Mouse (Mus musculus) C2C12 (cell line): ENCODE results near the gene Cobll1. TPM values are rescaled to one million over a fixed set of nuclear protein-coding genes. Genes with fewer than 3 reads are reported as not detected.

Source experiments
- H3K27me3 ChIP-seq: one replicate; pipeline ENCODE4 v1.6.1; 2011; ENCODE audit not compliant: control insufficient read depth, insufficient read depth, insufficient read length
- H3K36me3 ChIP-seq: one replicate; pipeline ENCODE4 v1.6.1; 2011; ENCODE audit not compliant: control insufficient read depth, insufficient read depth
- H3K4me3 ChIP-seq: one replicate; pipeline ENCODE4 v1.5.1; 2011; ENCODE audit warnings: mild to moderate bottlenecking, control low read depth; ENCODE audit not compliant: poor library complexity, insufficient read depth, severe bottlenecking
- H3K79me2 ChIP-seq: one replicate; pipeline ENCODE4 v1.6.1; 2011; ENCODE audit not compliant: control insufficient read depth, insufficient read depth
- H3K79me3 ChIP-seq: one replicate; pipeline ENCODE4 v1.6.1; 2011; ENCODE audit warnings: low read depth, control low read depth
- H3ac ChIP-seq: one replicate; pipeline ENCODE3; 2011; ENCODE audit warnings: low read depth; ENCODE audit not compliant: control insufficient read depth, insufficient read length
- CEBPB ChIP-seq: IDR thresholded peaks from one replicate; pipeline ENCODE4 v1.6.1; 2011; ENCODE audit warnings: low read depth, mild to moderate bottlenecking, control low read depth, moderate library complexity
- CTCF ChIP-seq: IDR thresholded peaks from one replicate; pipeline ENCODE4 v1.5.1; 2011; ENCODE audit not compliant: control insufficient read depth, insufficient read depth, insufficient read length
- FOSL1 ChIP-seq: IDR thresholded peaks from one replicate; pipeline ENCODE4 v1.8.0; 2011; ENCODE audit warnings: mild to moderate bottlenecking, low read length; ENCODE audit not compliant: poor library complexity, insufficient read depth, severe bottlenecking
- MAX ChIP-seq: IDR thresholded peaks from one replicate; pipeline ENCODE4 v1.6.1; 2011; ENCODE audit warnings: mild to moderate bottlenecking, control low read depth
- MYOD1 ChIP-seq: IDR thresholded peaks from one replicate; pipeline ENCODE4 v1.6.1; 2011; ENCODE audit warnings: low read depth; ENCODE audit not compliant: control insufficient read depth, insufficient read length
- MYOG ChIP-seq: IDR thresholded peaks from one replicate; pipeline ENCODE4 v1.6.1; 2011; ENCODE audit not compliant: control insufficient read depth, insufficient read length; ENCODE audit errors: extremely low read depth
- USF1 ChIP-seq: IDR thresholded peaks from one replicate; pipeline ENCODE4 v1.6.1; 2011; ENCODE audit warnings: low read depth, mild to moderate bottlenecking, control low read depth, moderate library complexity
- polyA plus RNA-seq: library from polyadenylated mRNA; unstranded; fragments of >200 nt; fragmentation: generic; extraction: Trizol; gene quantifications from one replicate; pipeline ENCODE4 v1.2.1, GENCODE M21; 2012; ENCODE audit warnings: missing spikeins

The Cobll1 gene
- polyA plus RNA-seq, 1 experiment: 16.3 TPM

GRCm38 (mm10) chr2:65175645-65176044 lies 63.6 kb downstream of the Cobll1 start:
- TF ChIP-seq MAX (no peak), CTCF (no peak), MYOG (no peak), MYOD1 (no peak), FOSL1 (no peak), USF1 (no peak), CEBPB (no peak)
- Histone ChIP-seq H3K79me3 (peaks cover 59% of the 10 kb centered on the region), H3K36me3 (peaks cover 14% of the 10 kb centered on the region), H3K4me3 (no peak overlapping the region), H3K27me3 (no peaks in the 10 kb centered on the region), H3K79me2 (peaks cover 95% of the 10 kb centered on the region), H3ac (no peak overlapping the region)

- peaks cover 6% of the 10 kb centered on the region for H3K36me3 ChIP-seq
- H3K4me3 ChIP-seq: no peak overlapping the region
- no peaks in the 10 kb centered on the region for H3K27me3 ChIP-seq
- no peak for TF ChIP-seq CEBPB
- TF ChIP-seq MAX: no peak
- no peak for TF ChIP-seq MYOD1
- TF ChIP-seq MYOG: no peak
- TF ChIP-seq USF1: no peak
- TF ChIP-seq FOSL1: no peak
- no peak for TF ChIP-seq CTCF
- H3K79me3 ChIP-seq: peaks cover 68% of the 10 kb centered on the region
- H3K79me2 ChIP-seq: peaks cover 96% of the 10 kb centered on the region
- H3ac ChIP-seq: no peak overlapping the region
Observed at GRCm38 (mm10) chr2:65172071-65172470, 67.1 kb downstream of the Cobll1 start.

GRCm38 (mm10) chr2:65171516-65171915 lies 67.7 kb downstream of the Cobll1 start:
- Histone ChIP-seq H3ac (no peak overlapping the region), H3K79me3 (peaks cover 65% of the 10 kb centered on the region), H3K4me3 (no peak overlapping the region), H3K79me2 (peaks cover 96% of the 10 kb centered on the region), H3K27me3 (no peaks in the 10 kb centered on the region), H3K36me3 (peaks cover 6% of the 10 kb centered on the region)
- TF ChIP-seq MYOG: no peak

GRCm38 (mm10) chr2:65170693-65171456 lies 68.3 kb downstream of the Cobll1 start:
- peaks cover 65% of the 10 kb centered on the region for H3K79me3 ChIP-seq
- H3K27me3 ChIP-seq: no peaks in the 10 kb centered on the region
- peaks cover 6% of the 10 kb centered on the region for H3K36me3 ChIP-seq
- no peak for TF ChIP-seq MYOD1
- TF ChIP-seq MAX: no peak
- no peak for TF ChIP-seq USF1
- TF ChIP-seq CEBPB: no peak
- TF ChIP-seq CTCF: no peak
- no peak for TF ChIP-seq FOSL1
- peaks cover 96% of the 10 kb centered on the region for H3K79me2 ChIP-seq
- no peak overlapping the region for H3ac ChIP-seq
- no peak overlapping the region for H3K4me3 ChIP-seq

- H3K79me3 ChIP-seq: peaks cover 67% of the 10 kb centered on the region
- H3K79me2 ChIP-seq: peaks cover 96% of the 10 kb centered on the region
- TF ChIP-seq FOSL1 (no peak), MYOD1 (no peak), CEBPB (no peak), MYOG (no peak), USF1 (no peak), MAX (no peak), CTCF (no peak)
- H3K36me3 ChIP-seq: peaks cover 6% of the 10 kb centered on the region
- no peak overlapping the region for H3ac ChIP-seq
- H3K4me3 ChIP-seq: no peak overlapping the region
- H3K27me3 ChIP-seq: no peaks in the 10 kb centered on the region
Observed at GRCm38 (mm10) chr2:65170256-65170655, 68.9 kb downstream of the Cobll1 start.

GRCm38 (mm10) chr2:65163990-65164389 lies 75.2 kb downstream of the Cobll1 start:
- no peak for TF ChIP-seq MYOD1
- no peak for TF ChIP-seq CTCF
- TF ChIP-seq FOSL1: no peak
- no peak for TF ChIP-seq MAX
- TF ChIP-seq CEBPB: no peak
- TF ChIP-seq USF1: no peak
- TF ChIP-seq MYOG: no peak
- Histone ChIP-seq H3K79me3 (peaks cover 74% of the 10 kb centered on the region), H3K4me3 (no peak overlapping the region), H3K79me2 (peaks cover 100% of the 10 kb centered on the region), H3K36me3 (peaks cover 2% of the 10 kb centered on the region), H3ac (no peak overlapping the region), H3K27me3 (no peaks in the 10 kb centered on the region)
